Mouse (Mus musculus): Measurements from ENCODE around the gene Tdrd9.
A peak's percentile ranks its signal among the peaks of the same experiment; 100 is the strongest.
"Not testable (repeated sequence)": the region's sequence is repeated elsewhere in the genome, so short reads cannot be mapped to it uniquely, and the experiment has no call there.

Gene Tdrd9

DNA sequence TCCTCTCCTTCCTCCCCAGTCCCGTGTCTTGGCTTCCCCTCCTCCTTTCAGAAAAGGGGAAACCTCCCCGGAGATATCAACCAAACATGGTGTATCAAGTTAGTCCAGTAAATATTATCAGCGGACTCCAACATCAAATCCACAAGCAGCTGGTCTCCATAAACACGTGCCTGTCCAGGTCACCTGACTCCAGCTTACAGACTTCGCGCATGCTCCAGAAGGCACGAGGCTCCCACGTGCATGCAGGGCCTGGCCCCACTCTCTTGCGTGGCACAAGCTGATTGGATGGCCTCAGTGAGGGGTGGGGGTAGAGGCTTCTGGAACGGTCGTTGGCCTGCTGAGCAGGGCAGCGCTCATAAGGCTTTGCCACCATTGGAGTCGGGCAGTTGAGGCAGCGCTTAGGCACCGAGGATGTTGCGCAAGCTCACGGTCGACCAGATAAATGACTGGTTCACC is at the start of gene Tdrd9:
TSS of gene Tdrd9 (plus strand) at position 329 of the 456 bp plus-strand sequence.
- no peak for DNase-seq (ENCODE audit: low spot score in 2 of 2)

DNA sequence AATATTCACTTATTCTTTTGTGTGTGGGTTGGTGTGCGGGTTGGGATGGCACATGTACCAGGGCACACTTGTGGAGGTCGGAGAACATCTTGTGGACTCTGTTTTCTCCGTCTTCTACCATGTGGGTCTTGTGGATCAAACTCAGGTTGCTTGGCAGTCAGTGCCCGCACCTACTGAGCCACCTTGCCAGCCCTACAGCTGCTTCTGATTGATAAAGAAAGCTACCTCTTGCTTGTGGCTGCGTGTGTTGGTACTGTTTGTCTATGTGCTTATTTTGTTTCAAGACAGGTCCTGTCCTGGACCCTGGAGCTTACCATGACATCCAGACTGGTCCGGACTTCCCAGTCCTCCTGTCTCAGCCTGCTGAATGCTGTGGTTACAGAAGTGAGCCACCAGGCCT is 48.2 kb upstream of the Tdrd9 start:
- DNase-seq (ENCODE audit: low spot score in 2 of 2) = no peak

DNA sequence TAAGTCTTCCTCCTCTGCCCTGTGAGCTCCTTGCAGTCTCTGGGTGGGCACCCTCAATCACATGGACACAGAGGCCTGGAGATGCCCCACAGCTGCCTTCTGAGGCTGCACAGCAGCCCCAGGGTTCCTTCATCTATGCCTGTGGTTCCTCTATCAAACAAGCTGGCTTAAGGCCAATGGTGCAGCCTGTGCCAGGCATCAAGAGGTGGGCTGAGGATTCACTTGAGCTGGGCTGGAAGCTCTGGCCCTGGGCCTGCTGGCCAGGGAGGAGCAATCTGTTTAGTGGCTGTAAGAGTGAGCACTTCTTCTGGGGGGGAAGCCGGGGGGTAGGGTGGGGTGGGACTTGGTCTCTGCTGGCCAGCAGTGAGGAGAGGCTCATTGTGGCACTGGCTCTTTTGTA is 44.0 kb upstream of the Tdrd9 start:
- DNase-seq (ENCODE audit: low spot score in 2 of 2) = peak; percentile 52 to 62

DNA sequence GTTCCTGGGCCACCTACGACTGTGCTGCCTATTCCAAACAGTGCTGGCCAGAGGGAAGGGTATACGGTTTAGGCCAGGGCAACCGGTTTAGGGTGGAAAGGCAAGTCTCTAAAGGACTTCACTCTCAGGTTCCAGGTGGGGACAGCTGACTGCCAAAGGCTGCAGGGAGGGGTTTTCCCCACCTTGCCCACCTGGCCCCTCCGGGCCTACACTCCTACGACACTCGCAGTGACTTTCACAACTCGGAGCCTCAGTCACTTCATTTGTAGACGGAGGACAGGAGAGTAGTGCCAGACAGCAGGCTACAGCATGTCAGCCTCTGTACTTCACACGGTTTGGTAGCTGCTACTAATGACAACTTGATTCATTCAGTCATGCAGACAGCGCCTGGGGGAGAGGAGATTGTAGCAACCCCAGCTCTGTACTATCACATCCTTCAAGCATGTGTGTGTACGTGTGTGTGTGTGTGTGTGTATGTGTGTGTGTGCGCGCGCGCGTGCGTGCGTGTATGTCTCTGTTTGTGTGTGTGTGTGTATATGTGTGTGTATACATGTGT is 42.9 kb upstream of the Tdrd9 start:
- DNase-seq (ENCODE audit: low spot score in 2 of 2) = no peak

DNA sequence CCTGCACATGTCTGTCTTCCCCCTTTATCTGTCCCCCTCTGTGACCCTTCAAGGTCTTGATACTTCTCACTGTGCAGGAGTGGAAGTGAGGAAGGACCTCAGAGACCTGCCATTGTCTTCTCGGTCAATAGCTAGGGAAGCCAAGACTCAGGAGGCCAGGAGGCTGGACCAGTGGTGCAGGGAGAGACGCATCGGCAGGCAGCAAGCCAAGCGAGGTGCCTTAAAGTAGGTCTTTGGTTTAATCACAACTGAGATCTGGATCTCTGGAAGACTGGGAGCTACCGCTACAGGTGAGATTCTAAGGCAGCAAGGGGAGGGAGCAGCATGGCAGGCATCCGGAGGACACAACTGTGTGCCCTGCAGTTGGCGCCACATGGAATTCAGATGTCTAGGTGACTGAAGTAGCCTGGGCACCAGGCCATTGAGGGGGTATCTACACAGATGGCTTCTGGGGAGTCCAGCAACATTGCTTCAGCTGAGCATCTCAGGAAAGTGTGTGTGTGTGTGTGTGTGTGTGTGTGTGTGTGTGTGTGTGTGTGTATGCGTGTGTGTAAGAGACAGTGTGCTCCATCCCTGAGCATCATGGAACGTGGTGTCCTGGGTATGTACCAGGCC is 39.8 kb upstream of the Tdrd9 start:
- no peak for DNase-seq (ENCODE audit: low spot score in 2 of 2)

DNA sequence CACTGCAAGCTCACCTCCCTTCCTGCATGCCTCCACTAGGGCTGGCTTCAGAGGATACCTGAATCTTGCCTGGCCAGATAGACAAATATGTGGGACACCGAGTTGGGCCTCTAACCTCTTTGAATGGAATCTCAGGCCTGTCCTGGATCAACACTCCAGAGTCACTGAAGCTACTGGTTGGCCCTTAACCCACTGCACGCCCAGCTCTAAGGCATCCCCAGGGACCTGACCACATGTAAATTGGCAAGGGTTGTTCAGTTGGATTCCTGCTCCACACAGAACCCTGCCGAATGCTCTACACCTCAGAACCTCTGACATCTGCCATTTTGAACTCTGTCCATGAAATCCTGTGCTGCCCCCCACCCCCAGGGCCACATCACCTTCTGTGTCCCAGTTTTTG is 38.8 kb upstream of the Tdrd9 start:
- DNase-seq (ENCODE audit: low spot score in 2 of 2) = no peak

DNA sequence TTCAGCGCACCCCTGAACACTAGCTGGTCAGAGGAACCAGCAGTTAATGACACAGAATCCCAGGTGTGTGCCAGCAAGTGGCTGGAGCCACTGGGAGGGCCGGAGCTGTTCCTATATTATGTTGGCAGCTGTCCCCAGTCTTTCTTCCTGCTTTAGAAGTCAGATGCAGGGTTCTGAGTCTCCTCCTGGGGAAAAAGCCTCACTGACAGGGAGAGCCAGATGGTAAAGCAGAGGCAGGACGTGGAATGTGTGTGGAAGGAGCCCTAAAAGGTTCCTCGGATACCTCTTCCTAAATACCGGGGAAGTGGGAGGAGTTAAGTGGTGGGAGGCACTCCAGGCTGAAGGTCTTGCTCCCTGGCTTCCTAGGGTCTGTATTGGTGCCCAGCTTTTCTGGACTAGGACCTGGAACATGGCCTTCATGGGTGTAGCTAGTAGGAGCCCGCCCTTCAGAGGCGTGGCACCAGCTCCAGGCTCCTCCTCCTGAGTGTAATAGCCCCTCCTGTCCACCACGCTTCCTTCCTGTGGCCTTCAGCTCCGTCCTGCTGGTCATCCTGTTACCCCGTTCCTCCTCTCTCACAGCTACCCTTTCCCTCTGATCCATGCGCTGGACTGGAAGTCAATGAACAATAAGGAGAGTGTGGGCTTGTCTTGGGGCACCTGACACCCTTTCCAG is 38.2 kb upstream of the Tdrd9 start:
- no peak for DNase-seq (ENCODE audit: low spot score in 2 of 2)

DNA sequence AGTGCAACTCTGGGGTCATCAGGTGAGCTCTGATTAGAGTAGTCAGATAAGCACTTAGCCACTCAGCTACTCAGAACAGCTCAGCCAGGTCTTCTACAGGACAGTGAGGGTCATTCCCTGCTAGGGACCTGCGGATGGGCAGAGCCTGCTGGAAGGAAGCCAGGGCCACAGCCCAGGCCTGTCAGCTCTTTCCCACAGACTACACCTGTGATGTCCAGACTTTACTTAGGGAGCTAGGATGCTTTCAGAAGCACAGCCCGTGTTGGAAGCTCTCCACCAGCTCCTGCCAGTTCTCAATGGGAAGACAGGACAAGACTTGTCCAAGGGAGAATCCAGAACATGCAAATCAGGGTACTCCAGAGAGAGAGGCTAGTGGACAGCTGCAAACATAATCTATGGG is 37.4 kb upstream of the Tdrd9 start:
- no peak for DNase-seq (ENCODE audit: low spot score in 2 of 2)

DNA sequence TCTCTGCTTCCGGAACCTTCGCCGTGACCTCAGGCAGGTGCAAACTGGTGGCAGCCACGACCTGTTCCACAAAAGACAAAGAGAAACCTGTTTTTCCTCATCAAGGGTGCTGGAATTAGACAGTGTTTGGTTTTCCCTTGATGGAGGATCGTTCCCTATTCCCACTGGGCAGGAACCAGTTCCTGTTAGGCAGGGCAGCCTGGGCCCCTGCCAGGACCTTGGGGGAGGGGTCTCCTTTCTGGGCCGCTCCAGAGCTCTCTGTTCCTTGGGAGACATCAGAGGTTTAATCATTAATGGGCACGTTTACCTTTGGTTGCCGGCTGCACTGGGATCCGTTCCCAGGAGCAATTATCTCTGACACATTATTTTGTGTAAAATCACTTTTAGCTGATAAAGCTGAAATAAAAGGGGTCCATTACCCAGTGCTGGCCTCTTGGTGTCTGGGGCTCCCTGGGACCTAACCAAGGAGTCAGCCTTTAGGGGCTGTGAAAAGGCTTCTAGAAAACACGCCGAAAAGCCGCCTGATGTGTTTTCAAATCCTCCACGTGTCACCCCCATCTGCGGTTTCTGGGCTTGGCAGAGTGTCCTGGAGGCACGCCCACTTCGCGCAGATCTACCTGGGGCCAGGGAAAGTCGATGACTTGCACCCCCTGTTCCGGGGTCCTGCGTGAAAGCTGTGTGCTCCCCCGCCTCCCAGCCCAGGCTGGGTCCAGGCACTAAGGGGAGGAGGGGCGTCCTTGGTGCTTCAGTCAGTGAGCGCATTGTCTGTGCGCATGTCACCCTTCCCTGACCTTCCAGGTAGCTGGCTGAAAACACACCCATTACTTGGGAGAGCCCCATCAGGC is 34.4 kb upstream of the Tdrd9 start:
- peak; percentile 61 to 62 for DNase-seq (ENCODE audit: low spot score in 2 of 2)

DNA sequence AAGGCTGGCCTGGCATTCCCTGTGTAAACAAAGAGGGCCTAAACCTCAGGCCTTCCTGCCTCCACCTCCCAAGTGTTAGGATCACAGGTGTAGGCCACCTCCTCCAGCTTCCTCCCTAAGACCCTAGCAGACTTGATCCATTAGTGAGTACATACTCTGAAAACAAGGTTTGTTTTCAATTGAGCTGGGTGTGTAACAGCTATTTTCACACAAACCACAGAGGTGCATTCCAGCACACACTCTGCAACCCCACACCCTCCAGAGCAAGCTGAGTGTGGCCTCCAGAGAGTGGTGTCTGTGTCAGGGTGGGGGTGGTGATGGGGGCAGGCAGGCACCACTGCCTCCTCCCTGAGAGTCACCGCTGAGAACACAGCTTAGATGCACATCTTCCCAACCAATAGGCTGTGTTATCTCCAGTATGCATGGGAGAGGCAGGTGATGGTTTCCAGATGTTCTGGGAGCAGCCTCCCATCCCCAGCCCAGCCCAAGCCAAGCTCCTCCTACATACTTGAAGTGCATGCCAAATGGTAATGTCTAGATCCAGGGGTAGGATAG is 32.7 kb upstream of the Tdrd9 start:
- no peak for DNase-seq (ENCODE audit: low spot score in 2 of 2)

DNA sequence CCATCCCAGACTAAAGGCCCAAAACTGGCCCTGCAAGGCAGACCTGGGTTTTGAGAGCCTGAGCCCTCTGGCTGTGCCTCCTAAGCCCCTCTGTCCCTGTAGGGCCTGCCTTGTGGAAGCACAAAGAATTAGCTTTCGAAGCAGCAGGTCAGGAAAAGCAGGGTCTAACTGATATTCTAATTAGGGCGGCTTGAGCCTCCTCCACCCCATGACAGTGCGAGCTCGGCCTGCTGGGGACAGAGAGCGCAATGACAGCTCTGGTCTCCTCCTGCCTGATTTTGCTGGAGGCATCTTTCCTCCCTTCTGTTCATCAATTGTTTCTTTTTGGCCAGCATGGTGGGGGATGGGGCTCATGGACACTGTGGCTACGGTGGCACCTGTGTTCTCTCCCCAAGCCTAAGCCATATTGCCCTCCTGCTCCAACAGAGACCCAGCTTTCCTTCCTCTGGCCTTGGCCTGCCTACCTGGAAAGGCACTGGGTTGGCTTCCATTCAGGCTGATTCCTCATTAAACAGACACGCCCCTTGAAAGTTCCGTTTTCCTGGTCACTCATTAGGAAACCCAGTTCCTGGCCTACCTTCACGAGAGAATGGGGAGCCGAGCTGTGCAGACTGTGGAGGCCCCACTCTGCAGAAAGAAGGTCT is 27.8 kb upstream of the Tdrd9 start:
- DNase-seq (ENCODE audit: low spot score in 2 of 2) = no peak

DNA sequence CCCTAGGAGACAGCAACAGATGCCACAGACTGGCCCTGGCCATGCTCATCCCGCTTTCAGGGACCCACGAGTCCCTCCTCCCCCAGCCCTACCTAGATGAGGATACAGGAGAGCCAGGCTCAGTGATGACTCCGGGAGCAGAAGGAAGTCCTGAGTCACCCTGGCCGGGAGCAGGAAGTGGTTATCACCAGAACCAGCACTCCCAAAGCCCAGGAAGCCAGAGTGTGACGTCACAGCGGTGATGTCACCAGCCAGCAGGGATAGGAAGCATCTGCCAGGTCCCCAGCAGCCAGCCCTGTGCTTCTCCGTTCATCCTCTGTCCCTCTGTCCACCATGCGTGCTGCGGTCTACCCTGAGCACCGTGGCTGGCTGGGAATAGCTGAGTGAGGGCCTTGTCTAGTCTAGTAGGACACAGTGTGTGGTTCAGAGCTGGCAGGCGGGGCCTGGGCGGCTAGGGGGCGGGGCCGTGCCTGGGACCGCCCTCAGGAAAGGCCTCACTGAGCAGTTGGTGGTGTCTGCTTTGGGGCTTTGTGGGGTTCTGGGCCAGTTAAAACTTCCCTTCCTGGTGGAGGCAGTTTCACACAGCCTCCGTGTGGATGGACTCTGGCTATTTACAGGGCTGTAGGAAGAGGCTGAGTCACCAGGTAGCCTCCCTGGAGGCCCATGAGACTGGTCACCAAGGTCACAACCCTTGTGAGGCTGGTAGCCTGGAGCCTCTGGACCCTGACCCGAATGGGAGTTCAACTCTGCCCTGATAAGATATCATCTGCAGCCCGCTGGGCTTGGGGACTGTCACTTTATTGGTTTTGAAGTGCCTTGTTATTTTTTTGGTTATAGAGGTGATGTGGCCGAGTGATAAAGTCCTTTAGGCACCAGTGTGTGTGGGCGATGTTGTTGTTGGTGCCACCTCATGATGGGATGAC is 27.0 kb upstream of the Tdrd9 start:
- not testable (repeated sequence) for DNase-seq (ENCODE audit: low spot score in 2 of 2)

DNA sequence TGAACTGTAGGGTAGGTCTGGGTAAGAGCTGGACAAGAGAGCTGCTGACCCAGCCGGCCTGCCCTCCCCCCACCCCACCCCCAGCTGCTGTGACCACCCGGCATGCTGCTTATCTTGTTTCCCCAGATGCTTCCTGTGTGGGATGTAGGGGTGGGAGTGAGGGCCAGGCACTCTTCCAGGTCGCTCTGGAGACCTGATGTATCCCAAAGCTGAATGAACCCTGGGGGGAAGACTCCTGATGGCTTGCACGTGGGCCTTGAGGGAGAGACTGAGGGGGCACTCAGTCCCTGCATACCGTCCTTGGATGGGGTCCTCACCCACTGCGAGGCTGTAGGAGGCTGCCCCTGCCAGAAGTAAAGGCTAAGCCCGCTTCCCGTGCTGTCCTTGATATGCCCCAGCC is 26.2 kb upstream of the Tdrd9 start:
- no peak for DNase-seq (ENCODE audit: low spot score in 2 of 2)

DNA sequence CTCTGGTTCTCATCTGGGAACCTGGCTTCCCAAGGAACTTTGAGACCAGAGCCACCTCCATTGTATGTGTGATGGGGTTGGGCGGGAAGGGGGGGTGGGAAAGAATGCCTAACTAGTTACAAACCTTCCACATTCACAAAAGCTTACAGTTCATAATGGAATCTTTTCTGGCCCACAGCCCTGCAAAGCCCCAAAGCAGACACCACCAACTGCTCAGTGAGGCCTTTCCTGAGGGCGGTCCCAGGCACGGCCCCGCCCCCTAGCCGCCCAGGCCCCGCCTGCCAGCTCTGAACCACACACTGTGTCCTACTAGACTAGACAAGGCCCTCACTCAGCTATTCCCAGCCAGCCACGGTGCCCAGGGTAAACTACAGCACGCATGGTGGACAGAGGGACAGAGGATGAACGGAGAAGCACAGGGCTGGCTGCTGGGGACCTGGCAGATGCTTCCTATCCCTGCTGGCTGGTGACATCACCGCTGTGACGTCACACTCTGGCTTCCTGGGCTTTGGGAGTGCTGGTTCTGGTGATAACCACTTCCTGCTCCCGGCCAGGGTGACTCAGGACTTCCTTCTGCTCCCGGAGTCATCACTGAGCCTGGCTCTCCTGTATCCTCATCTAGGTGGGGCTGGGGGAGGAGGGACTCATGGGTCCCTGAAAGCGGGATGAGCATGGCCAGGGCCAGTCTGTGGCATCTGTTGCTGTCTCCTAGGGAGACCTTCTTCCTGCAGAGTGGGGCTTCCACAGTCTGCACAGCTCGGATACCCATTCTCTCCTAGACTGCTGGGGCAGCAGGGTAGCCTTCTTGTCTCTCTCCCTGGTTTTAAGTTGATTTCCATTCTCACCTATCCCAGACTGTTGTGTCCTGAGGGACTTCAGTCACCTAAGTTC is 25.3 kb upstream of the Tdrd9 start:
- not testable (repeated sequence) for DNase-seq (ENCODE audit: low spot score in 2 of 2)

DNA sequence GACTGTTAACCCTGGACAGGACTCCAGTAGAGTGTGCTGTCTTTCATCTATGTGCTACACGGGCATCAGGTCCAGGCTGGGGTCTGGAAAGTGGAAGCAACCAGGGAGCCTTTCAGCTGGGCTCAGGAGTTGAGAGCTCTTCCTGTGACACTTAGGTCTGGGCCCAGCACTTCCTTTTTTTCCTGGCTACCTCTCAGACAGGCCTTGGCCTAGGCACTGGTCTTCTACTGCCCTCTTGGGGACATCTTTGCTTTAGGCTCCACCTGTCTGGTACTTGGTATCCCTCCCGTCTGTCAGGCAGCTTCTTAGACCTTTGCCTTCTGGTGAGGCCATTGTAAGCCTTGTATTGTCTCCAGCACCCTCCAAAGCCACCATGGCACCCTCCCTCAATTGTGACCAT is 24.6 kb upstream of the Tdrd9 start:
- DNase-seq (ENCODE audit: low spot score in 2 of 2) = peak; percentile 53 to 58

DNA sequence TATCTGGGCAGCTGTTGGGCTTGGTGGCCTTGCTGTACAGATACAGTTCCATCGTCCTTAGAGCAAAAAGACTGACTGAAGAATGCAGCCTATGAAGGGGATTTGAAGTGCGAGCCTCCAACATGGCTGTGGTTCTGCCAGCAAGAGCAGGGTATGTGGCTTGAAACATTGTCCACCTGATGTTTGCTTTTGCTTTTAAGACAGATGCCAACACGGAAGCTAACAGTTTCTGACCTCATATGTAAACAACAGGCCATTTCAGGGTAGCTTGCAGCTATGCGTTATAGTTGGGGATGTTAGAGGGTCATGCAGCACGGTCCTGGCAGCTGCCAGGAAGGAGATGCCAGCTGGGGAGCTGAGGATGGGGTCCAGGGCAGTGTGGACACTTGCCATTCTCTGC is 20.9 kb upstream of the Tdrd9 start:
- DNase-seq (ENCODE audit: low spot score in 2 of 2) = no peak

DNA sequence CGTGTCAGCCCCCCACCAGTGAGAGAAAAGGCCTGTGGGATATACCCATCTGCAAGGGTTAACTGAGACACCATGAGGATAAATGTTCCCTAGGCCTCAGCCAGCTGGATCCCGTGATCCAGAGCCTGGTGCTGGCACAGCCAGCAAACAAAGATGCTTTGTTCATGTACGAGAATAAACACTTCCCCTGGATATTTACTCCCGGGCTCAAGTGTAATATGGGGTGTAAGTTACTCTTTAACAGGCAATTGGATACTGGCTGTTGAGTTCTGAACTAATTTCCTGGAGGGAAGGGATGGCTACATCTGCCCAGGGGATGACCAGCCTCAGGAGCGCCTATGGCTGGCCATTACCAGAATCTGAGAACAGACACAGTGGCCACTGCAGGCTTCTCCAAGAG is 19.7 kb upstream of the Tdrd9 start:
- no peak for DNase-seq (ENCODE audit: low spot score in 2 of 2)

DNA sequence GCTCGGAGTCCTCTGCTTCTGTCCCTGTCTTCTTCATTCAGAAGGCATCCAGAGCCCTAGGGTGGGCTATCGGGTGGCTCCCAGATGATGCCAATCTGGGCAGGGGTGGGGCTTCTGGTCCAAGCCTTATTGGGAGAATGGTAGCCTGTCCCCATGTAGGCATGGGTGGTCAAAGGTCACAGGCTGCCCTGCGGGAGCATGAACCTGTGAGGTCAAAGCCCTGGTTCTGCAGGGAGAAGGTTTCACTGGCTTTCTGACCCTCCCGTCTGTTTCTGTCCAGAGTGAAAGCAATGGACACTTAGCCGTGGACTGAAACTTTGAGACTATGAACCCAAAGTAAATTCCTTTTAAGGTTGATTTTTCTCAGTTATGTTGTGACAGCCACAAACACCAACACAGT is 15.2 kb upstream of the Tdrd9 start:
- DNase-seq (ENCODE audit: low spot score in 2 of 2) = no peak

DNA sequence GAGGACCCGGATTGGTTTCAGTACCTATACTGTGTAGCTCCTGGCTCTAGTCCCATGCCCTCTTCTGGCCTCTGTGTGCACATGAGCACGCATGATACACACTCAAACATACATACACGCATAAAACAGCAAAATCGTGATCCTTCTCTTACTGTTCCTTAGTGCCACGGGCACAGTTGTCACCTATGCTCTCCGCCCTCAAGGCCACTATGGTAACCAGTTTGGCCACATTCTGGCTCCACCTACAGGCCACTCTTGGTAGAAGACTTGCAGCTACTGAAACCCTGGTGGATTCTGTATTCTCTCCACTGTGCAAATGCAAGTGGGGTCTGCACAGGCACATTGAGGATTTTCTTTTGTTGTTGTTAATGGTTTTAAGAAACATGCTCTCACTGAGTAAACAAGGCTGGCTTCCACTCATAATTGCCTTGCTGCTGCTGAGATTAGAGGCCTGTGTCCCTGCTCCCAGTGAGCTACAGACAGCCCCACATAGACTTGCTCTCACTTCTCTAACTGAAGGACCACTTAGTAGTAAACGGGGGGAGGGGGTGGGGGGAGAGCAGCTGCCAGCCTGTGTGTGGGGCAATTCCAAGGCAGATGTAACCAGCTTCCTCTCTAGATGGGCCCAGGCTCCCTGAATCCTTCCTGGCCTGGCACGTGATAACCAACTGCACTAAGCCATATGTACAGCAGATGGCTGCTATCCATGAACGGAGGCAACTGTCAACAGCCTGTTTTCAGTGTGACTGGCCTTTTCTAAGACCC is 13.1 kb upstream of the Tdrd9 start:
- DNase-seq (ENCODE audit: low spot score in 2 of 2) = peak; percentile 71 to 78
